Mouse (Mus musculus) MEL (cell line): ENCODE results near the gene Cdkl3. TPM values are rescaled to one million over a fixed set of nuclear protein-coding genes. Genes with fewer than 3 reads are reported as not detected.

Experiments used
- DNase-seq: peaks from one replicate; pipeline ENCODE4 v3.0.0; 2011; ENCODE audit warnings: low read depth, low spot score
- H3K27ac ChIP-seq: 2 replicates; pipeline ENCODE4 v1.5.1; 2012; ENCODE audit warnings: low read depth, mild to moderate bottlenecking, control low read depth, low read length, moderate library complexity; ENCODE audit not compliant: control insufficient read depth
- H3K27me3 ChIP-seq, 2 experiments: fragments of 150-350 bp in 1 of 2; sonication (generic) in 1 of 2; 2 replicates each; pipeline ENCODE4 v1.6.1; 2012; ENCODE audit warnings: low read length in 2 of 2, mild to moderate bottlenecking in 2 of 2, improper control_type of control experiment in 1 of 2, moderate library complexity in 1 of 2; ENCODE audit not compliant: insufficient read depth in 2 of 2, control insufficient read depth in 1 of 2
- H3K36me3 ChIP-seq, 2 experiments: 2 replicates each; pipeline ENCODE4 v1.6.1; 2012 to 2014; ENCODE audit warnings: low read length in 2 of 2, improper control_type of control experiment in 1 of 2, inconsistent platforms in 1 of 2, mild to moderate bottlenecking in 1 of 2; ENCODE audit not compliant: insufficient read depth in 2 of 2, control insufficient read depth in 1 of 2
- H3K4me1 ChIP-seq, 2 experiments: fragments of 150-350 bp in 1 of 2; sonication (generic) in 1 of 2; 2 replicates each; pipeline ENCODE4 v1.6.1; 2012; ENCODE audit warnings: low read length in 2 of 2, improper control_type of control experiment in 1 of 2, mild to moderate bottlenecking in 1 of 2; ENCODE audit not compliant: insufficient read depth in 2 of 2, control insufficient read depth in 1 of 2
- H3K4me3 ChIP-seq, 2 experiments: fragments of 150-350 bp in 1 of 2; sonication (generic) in 1 of 2; 2 replicates each; pipeline ENCODE4 v1.5.1; 2012; ENCODE audit warnings: low read depth in 2 of 2, low read length in 2 of 2, mild to moderate bottlenecking in 2 of 2, moderate library complexity in 2 of 2, control low read depth in 1 of 2, improper control_type of control experiment in 1 of 2; ENCODE audit not compliant: control insufficient read depth in 1 of 2, insufficient read depth in 1 of 2
- H3K79me2 ChIP-seq: 2 replicates; pipeline ENCODE4 v1.6.1; 2012; ENCODE audit warnings: mild to moderate bottlenecking, low read length, moderate library complexity; ENCODE audit not compliant: control insufficient read depth, poor library complexity, insufficient read depth
- H3K9ac ChIP-seq: 2 replicates; pipeline ENCODE4 v1.6.1; 2012; ENCODE audit warnings: low read depth, mild to moderate bottlenecking, control low read depth, low read length, moderate library complexity; ENCODE audit not compliant: control insufficient read depth, poor library complexity, severe bottlenecking
- H3K9me3 ChIP-seq: fragments of 150-350 bp; sonication (generic); replicated peaks from 2 replicates; pipeline ENCODE4 v1.6.1; 2012; ENCODE audit warnings: mild to moderate bottlenecking, low read length, improper control_type of control experiment, moderate library complexity; ENCODE audit not compliant: insufficient read depth
- CHD2 ChIP-seq: IDR thresholded peaks from 2 replicates; pipeline ENCODE4 v1.6.1; 2011; ENCODE audit warnings: low read length, improper control_type of control experiment
- CTCF ChIP-seq, 3 experiments: IDR thresholded peaks in 2 of 3; conservative IDR thresholded peaks in 1 of 3; 2 replicates each; pipeline ENCODE4 v1.5.1; 2011 to 2012; ENCODE audit warnings: low read length in 3 of 3, low read depth in 2 of 3, mild to moderate bottlenecking in 2 of 3, improper control_type of control experiment in 1 of 3, inconsistent platforms in 1 of 3, mixed read lengths in 1 of 3, moderate library complexity in 1 of 3; ENCODE audit not compliant: control insufficient read depth in 1 of 3, insufficient read depth in 1 of 3, poor library complexity in 1 of 3, severe bottlenecking in 1 of 3
- E2F4 ChIP-seq: IDR thresholded peaks from 2 replicates; pipeline ENCODE4 v1.6.1; 2011; ENCODE audit warnings: low read depth, low read length, improper control_type of control experiment, borderline replicate concordance
- GATA1 ChIP-seq: IDR thresholded peaks from 2 replicates; pipeline ENCODE4 v1.6.1; 2011; ENCODE audit warnings: low read depth, low read length, improper control_type of control experiment
- HCFC1 ChIP-seq: IDR thresholded peaks from 2 replicates; pipeline ENCODE4 v1.6.1; 2012; ENCODE audit warnings: low read depth, mild to moderate bottlenecking, inconsistent platforms, low read length, improper control_type of control experiment, moderate library complexity
- JUND ChIP-seq: IDR thresholded peaks from 2 replicates; pipeline ENCODE4 v1.6.1; 2011; ENCODE audit warnings: low read depth, mild to moderate bottlenecking, improper control_type of control experiment, low read length
- KAT2A ChIP-seq: conservative IDR thresholded peaks from 2 replicates; pipeline ENCODE4 v1.6.1; 2012; ENCODE audit warnings: low read depth, low read length, improper control_type of control experiment, inconsistent platforms
- MAFK ChIP-seq: IDR thresholded peaks from 2 replicates; pipeline ENCODE4 v1.6.1; 2011; ENCODE audit warnings: low read depth, mild to moderate bottlenecking, low read length, improper control_type of control experiment, borderline replicate concordance
- MAX ChIP-seq: IDR thresholded peaks from 2 replicates; pipeline ENCODE4 v1.6.1; 2011; ENCODE audit warnings: low read length, improper control_type of control experiment
- MYC ChIP-seq: IDR thresholded peaks from 2 replicates; pipeline ENCODE4 v1.6.1; 2011; ENCODE audit warnings: low read depth, mild to moderate bottlenecking, low read length, improper control_type of control experiment, moderate library complexity
- NELFE ChIP-seq: IDR thresholded peaks from 2 replicates; pipeline ENCODE4 v1.6.1; 2011; ENCODE audit warnings: low read depth, low read length, improper control_type of control experiment
- POLR2A ChIP-seq, 2 experiments: IDR thresholded peaks; 2 replicates each; pipeline ENCODE4 v1.6.1; 2011 to 2012; ENCODE audit warnings: low read length in 2 of 2, mild to moderate bottlenecking in 2 of 2, control low read depth in 1 of 2, improper control_type of control experiment in 1 of 2, low read depth in 1 of 2, moderate library complexity in 1 of 2; ENCODE audit not compliant: control insufficient read depth in 1 of 2, insufficient read depth in 1 of 2, poor library complexity in 1 of 2
- RAD21 ChIP-seq: IDR thresholded peaks from 2 replicates; pipeline ENCODE4 v1.6.1; 2011; ENCODE audit warnings: mild to moderate bottlenecking, low read depth, low read length, improper control_type of control experiment
- RCOR1 ChIP-seq: IDR thresholded peaks from 2 replicates; pipeline ENCODE4 v1.6.1; 2012; ENCODE audit warnings: low read depth, mild to moderate bottlenecking, inconsistent platforms, low read length, improper control_type of control experiment
- SMC3 ChIP-seq: IDR thresholded peaks from 2 replicates; pipeline ENCODE4 v1.6.1; 2011; ENCODE audit warnings: low read depth, low read length, improper control_type of control experiment
- TBP ChIP-seq: IDR thresholded peaks from 2 replicates; pipeline ENCODE4 v1.8.0; 2011; ENCODE audit warnings: low read depth, low read length, improper control_type of control experiment
- TCF12 ChIP-seq: IDR thresholded peaks from 2 replicates; pipeline ENCODE4 v1.6.1; 2014; ENCODE audit warnings: low read depth, mild to moderate bottlenecking, inconsistent platforms, low read length, improper control_type of control experiment, moderate library complexity
- UBTF ChIP-seq: IDR thresholded peaks from 2 replicates; pipeline ENCODE4 v1.6.1; 2012; ENCODE audit warnings: low read depth, mild to moderate bottlenecking, inconsistent platforms, low read length, improper control_type of control experiment, moderate library complexity, borderline replicate concordance; ENCODE audit not compliant: insufficient read depth
- USF1 ChIP-seq: IDR thresholded peaks from 2 replicates; pipeline ENCODE4 v1.6.1; 2014; ENCODE audit warnings: low read depth, mild to moderate bottlenecking, inconsistent platforms, low read length, improper control_type of control experiment, moderate library complexity
- USF2 ChIP-seq, 2 experiments: IDR thresholded peaks; 2 replicates each; pipeline ENCODE4 v1.6.1; 2011 to 2012; ENCODE audit warnings: improper control_type of control experiment in 2 of 2, low read length in 2 of 2, borderline replicate concordance in 1 of 2, inconsistent platforms in 1 of 2, low read depth in 1 of 2, mild to moderate bottlenecking in 1 of 2; ENCODE audit not compliant: insufficient read depth in 1 of 2
- ZC3H11A ChIP-seq: IDR thresholded peaks from 2 replicates; pipeline ENCODE4 v1.6.1; 2012; ENCODE audit warnings: low read depth, mild to moderate bottlenecking, inconsistent platforms, low read length, improper control_type of control experiment
- ZMIZ1 ChIP-seq: IDR thresholded peaks from 2 replicates; pipeline ENCODE4 v1.6.1; 2012; ENCODE audit warnings: low read depth, mild to moderate bottlenecking, inconsistent platforms, low read length, improper control_type of control experiment, moderate library complexity
- ZNF384 ChIP-seq: IDR thresholded peaks from 2 replicates; pipeline ENCODE4 v1.6.1; 2012; ENCODE audit warnings: low read depth, mild to moderate bottlenecking, inconsistent platforms, low read length, improper control_type of control experiment
- polyA plus RNA-seq, 2 experiments: library from polyadenylated mRNA; stranded (reverse) in 1 of 2; unstranded in 1 of 2; fragments of >175 nt in 1 of 2; fragments of >200 nt in 1 of 2; gene quantifications; 2 replicates each; pipeline versions ENCODE4 v1.2.1 to v1.2.4; 2012; ENCODE audit warnings: low replicate concordance in 2 of 2, low read depth in 1 of 2; ENCODE audit not compliant: insufficient read length in 2 of 2, insufficient read depth in 1 of 2, missing spikeins in 1 of 2
- total RNA-seq: library from RNA; depleted of rRNA; stranded (reverse); fragments of 300-350 nt; gene quantifications from 2 replicates; pipeline ENCODE4 v1.2.3, GENCODE M21; 2012

Cdkl3 gene
- total and polyA plus RNA-seq, 3 experiments = 3.7 to 4.9 TPM; not detected in 1

DNA sequence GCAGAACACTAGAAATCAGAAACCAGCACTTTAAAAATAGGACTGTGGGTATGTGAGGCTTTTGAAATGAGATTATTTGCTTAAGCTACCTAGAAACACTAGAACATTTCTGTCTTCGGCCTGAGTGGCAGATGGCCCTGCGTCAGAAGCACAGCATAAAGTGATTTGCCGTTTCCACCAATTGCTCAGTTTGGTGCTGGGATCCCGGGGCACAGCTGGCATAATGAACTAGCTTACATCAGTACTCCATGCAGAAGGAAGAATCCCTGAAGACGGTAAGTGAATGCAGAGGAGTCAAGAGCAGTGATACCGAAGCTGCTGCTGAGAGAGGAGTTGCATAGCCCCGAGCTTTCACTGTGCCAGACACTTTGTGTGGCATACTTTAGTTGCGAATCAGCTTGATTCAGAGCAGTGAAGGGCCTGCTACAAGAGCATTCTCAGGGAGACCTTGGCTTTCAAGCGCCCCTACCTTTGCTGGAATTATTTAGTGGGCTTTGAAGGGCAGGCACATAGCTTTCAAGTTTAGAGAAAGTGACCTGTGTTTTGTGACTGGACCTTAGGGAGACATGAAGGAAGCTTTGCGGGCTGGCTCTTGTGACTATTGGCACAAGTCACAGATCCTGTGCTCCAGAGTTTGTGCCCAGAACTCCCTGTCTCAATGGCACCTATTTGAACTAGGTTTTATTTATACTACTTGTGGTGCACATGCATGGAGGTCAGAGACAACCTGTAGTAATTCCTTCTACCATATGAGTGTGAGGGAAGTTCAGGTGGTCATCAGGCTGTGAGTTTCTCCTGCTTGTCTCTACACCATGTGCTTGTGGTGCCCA, 125.8 kb downstream of the Cdkl3 start:
- peak; percentile 20 for DNase-seq
- TF ChIP-seq POLR2A (IDR thresholded peaks at IDR 0.05; ENCODE audit: control insufficient read depth in 1 of 2, insufficient read depth in 1 of 2, low read depth in 1 of 2, low read length in 2 of 2, poor library complexity in 1 of 2) = no peak; a peak in 1 of 4 replicates
- no peak for TF ChIP-seq MAFK
- no peak for TF ChIP-seq USF1
- TF ChIP-seq KAT2A = no peak
- no peak for TF ChIP-seq MAX
- no peak for TF ChIP-seq CHD2
- no peak for TF ChIP-seq MYC
- TF ChIP-seq ZNF384 = no peak
- no peak; the same call in 1 of the 2 replicates for TF ChIP-seq SMC3
- 0 out of 2 replicates have a peak, but pooled peaks have one; percentile 68 for TF ChIP-seq ZMIZ1
- 0 out of 4 replicates have a peak, but pooled peaks of 1 of the 2 experiments have one; percentile 13 for TF ChIP-seq USF2 (IDR thresholded peaks at IDR 0.05; ENCODE audit: borderline replicate concordance in 1 of 2, insufficient read depth in 1 of 2, low read depth in 1 of 2, low read length in 2 of 2)
- TF ChIP-seq RCOR1 = no peak
- TF ChIP-seq TCF12 = no peak
- no peak for TF ChIP-seq NELFE
- no peak for TF ChIP-seq E2F4
- no peak for TF ChIP-seq JUND
- TF ChIP-seq HCFC1 = no peak
- no peak for TF ChIP-seq TBP
- TF ChIP-seq, all 39 proteins: peak for 2
- no peaks in the 10 kb centered on the region for H3K9me3 ChIP-seq
- H3K4me1 ChIP-seq = 0 out of 4 replicates have a peak, but pooled peaks cover 0 to 3% of the 10 kb centered on the region in 2 experiments
- H3K27ac ChIP-seq = no peak overlapping the region
- H3K4me3 ChIP-seq = no peak overlapping the region
- H3K36me3 ChIP-seq = no peaks in the 10 kb centered on the region
- no peak overlapping the region for H3K9ac ChIP-seq
- no peaks in the 10 kb centered on the region for H3K79me2 ChIP-seq
- no peaks in the 10 kb centered on the region for H3K27me3 ChIP-seq

DNA sequence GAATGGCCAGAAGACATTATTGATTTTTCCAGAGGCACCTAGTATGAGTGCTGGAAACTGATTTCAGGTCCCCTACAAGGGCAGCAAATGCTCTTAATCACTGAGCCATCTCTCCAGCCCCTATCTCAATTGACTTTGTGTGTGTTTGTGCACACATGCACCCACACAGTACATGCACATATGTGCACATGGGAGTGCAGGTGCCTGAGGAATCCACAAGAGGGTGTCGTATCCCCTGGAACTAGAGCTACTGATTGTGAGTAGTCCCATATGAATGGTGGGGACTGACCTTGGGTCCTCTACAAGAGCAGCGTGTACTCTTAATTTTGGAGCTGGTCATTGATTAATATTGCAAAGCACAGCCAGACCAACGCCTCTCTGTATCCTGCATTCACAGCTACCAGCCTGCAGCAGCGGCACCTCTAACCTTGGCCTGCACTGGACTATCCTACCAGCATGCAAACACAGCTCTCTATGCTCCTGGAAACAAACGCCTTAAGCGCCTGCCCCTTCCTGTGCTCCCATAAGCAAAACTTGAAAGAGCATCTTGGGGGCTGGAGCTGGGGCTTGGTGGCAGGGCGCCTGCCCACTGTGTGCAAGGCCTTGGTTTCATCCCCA, 126.5 kb downstream of the Cdkl3 start:
- peak; percentile 55 for DNase-seq
- H3K27ac ChIP-seq = no peak overlapping the region
- H3K36me3 ChIP-seq = no peaks in the 10 kb centered on the region
- 0 out of 4 replicates have a peak, but pooled peaks cover 0 to 3% of the 10 kb centered on the region in 2 experiments for H3K4me1 ChIP-seq
- no peak for TF ChIP-seq UBTF
- peak; percentile 45 for TF ChIP-seq RAD21
- 0 out of 2 replicates have a peak, but pooled peaks have one; percentile 19 for TF ChIP-seq ZC3H11A
- 0 out of 2 replicates have a peak, but pooled peaks have one; percentile 15 for TF ChIP-seq MYC
- no peak for TF ChIP-seq E2F4
- TF ChIP-seq GATA1 = no peak
- TF ChIP-seq SMC3 = peak; percentile 54
- TF ChIP-seq CTCF (IDR thresholded peaks at IDR 0.05 in 2 of 3, conservative IDR thresholded peaks at IDR 0.05 in 1 of 3; ENCODE audit: control insufficient read depth in 1 of 3, insufficient read depth in 1 of 3, low read depth in 2 of 3, low read length in 3 of 3, poor library complexity in 1 of 3, severe bottlenecking in 1 of 3) = peak; percentile 47 to 60 (median 59)
- no peak overlapping the region for H3K9ac ChIP-seq
- no peak overlapping the region for H3K4me3 ChIP-seq
- no peaks in the 10 kb centered on the region for H3K27me3 ChIP-seq
- H3K9me3 ChIP-seq = no peaks in the 10 kb centered on the region
- no peaks in the 10 kb centered on the region for H3K79me2 ChIP-seq
